Mouse (Mus musculus): Measurements from ENCODE around the gene Ugt1a7c. TPM values are rescaled to one million over a fixed set of nuclear protein-coding genes. Genes with fewer than 3 reads are reported as not detected.

Ugt1a7c gene
- polyA plus RNA-seq, 1 experiment from 2014 or later = 0.79 TPM

Other genes with a start within 250 kb of the Ugt1a7c start
- 26.6 and 31.6 TPM in 2 replicates for gene Dgkd, start 241.8 kb upstream of the Ugt1a7c start, polyA plus RNA-seq (2016; fragmentation: Nextera tagmentation; extraction: Ambion mirVana)
- 33.5 and 34.5 TPM in 2 replicates for gene Usp40, start 86.5 kb upstream of the Ugt1a7c start, polyA plus RNA-seq (2016; fragmentation: Nextera tagmentation; extraction: Ambion mirVana)
- not detected in 2 replicates for gene Ugt1a10, start 39.7 kb upstream of the Ugt1a7c start, polyA plus RNA-seq (2016; fragmentation: Nextera tagmentation; extraction: Ambion mirVana)
- gene Ugt1a9, start 24.3 kb upstream of the Ugt1a7c start, polyA plus RNA-seq (2016; fragmentation: Nextera tagmentation; extraction: Ambion mirVana) = not detected in 2 replicates
- not detected in 2 replicates for gene Ugt1a8, start 7.2 kb upstream of the Ugt1a7c start, polyA plus RNA-seq (2016; fragmentation: Nextera tagmentation; extraction: Ambion mirVana)
- not detected in 2 replicates for gene Ugt1a6b, start 8.2 kb downstream of the Ugt1a7c start, polyA plus RNA-seq (2016; fragmentation: Nextera tagmentation; extraction: Ambion mirVana)
- not detected in 2 replicates for gene Ugt1a6a, start 39.7 kb downstream of the Ugt1a7c start, polyA plus RNA-seq (2016; fragmentation: Nextera tagmentation; extraction: Ambion mirVana)
- gene Ugt1a5, start 71.0 kb downstream of the Ugt1a7c start, polyA plus RNA-seq (2016; fragmentation: Nextera tagmentation; extraction: Ambion mirVana) = not detected in 2 replicates
- 0.13 TPM in 1 of 2 replicates, not detected in the other for gene Ugt1a2, start 105.5 kb downstream of the Ugt1a7c start, polyA plus RNA-seq (2016; fragmentation: Nextera tagmentation; extraction: Ambion mirVana)
- gene Dnajb3, start 110.7 kb downstream of the Ugt1a7c start, polyA plus RNA-seq (2016; fragmentation: Nextera tagmentation; extraction: Ambion mirVana) = 8.1 and 9.9 TPM in 2 replicates
- not detected in 2 replicates for gene Ugt1a1, start 116.9 kb downstream of the Ugt1a7c start, polyA plus RNA-seq (2016; fragmentation: Nextera tagmentation; extraction: Ambion mirVana)
- 0.58 and 0.82 TPM in 2 replicates for gene Mroh2a, start 131.9 kb downstream of the Ugt1a7c start, polyA plus RNA-seq (2016; fragmentation: Nextera tagmentation; extraction: Ambion mirVana)
- 143 and 155 TPM in 2 replicates for gene Hjurp, start 182.6 kb downstream of the Ugt1a7c start, polyA plus RNA-seq (2016; fragmentation: Nextera tagmentation; extraction: Ambion mirVana)
- 0.11 and 0.15 TPM in 2 replicates for gene Trpm8, start 182.6 kb downstream of the Ugt1a7c start, polyA plus RNA-seq (2016; fragmentation: Nextera tagmentation; extraction: Ambion mirVana)